ENCODE assay signal across 13 mouse cellular contexts in genomic region chr16:76242850-76243249, GRCm38 (mm10).
A peak's percentile ranks its signal among the peaks of the same experiment; 100 is the strongest.
DNase-seq lines count a peak whose midpoint lies in the region; ATAC-seq lines count a peak whose summit lies in the region.
"Had no signal": no experiment of that assay in that cellular context is flagged by ENCODE, and none has a peak within 500 bp of the region (broad histone marks: within the 10 kb centered on the region; RNA-seq: fewer than 3 reads in every experiment).

No protein-coding gene starts in this region.

- DNase-seq in testis, postnatal 14 days (ENCODE audit: low spot score): peak; percentile 12
- no peak for DNase-seq in testis, postnatal 10 days (ENCODE audit: low spot score)
- DNase-seq in cerebellum, adult 9-10 months: peak; percentile 60
- peak; percentile 68 for DNase-seq in kidney, postnatal 14 days
- no peak for DNase-seq in gastrocnemius, postnatal 36 days
- no peak for DNase-seq in midbrain, embryonic 11.5 days (ENCODE audit: low spot score, missing footprints)
- no peak for DNase-seq in yolk sac, embryonic 10.5 days (ENCODE audit: low spot score)
- DNase-seq: heart, adult 11 months had no signal

- no peak overlapping the region for H3K4me3 ChIP-seq in stomach, embryonic 16.5 days (replicated peaks; ENCODE audit: low read length)
- no peak overlapping the region for H3K4me3 ChIP-seq in midbrain, embryonic 11.5 days (ENCODE audit: low read depth, low read length)
- H3K4me3 ChIP-seq: left cerebral cortex, adult 2 months; lung, embryonic 15.5 days had no signal

- no peaks in the 10 kb centered on the region for H3K36me3 ChIP-seq in stomach, embryonic 16.5 days (ENCODE audit: control insufficient read depth, insufficient read depth, low read length)
- H3K36me3 ChIP-seq in midbrain, embryonic 11.5 days (ENCODE audit: control insufficient read depth, insufficient read depth, low read length): no peaks in the 10 kb centered on the region
- H3K36me3 ChIP-seq: lung, embryonic 15.5 days had no signal

- no peaks in the 10 kb centered on the region for H3K4me1 ChIP-seq in stomach, embryonic 16.5 days (ENCODE audit: control insufficient read depth, insufficient read depth, low read length)
- H3K4me1 ChIP-seq in midbrain, embryonic 11.5 days (ENCODE audit: control insufficient read depth, insufficient read depth, low read length): no peaks in the 10 kb centered on the region
- H3K4me1 ChIP-seq: lung, embryonic 15.5 days had no signal

- H3K27me3 ChIP-seq in stomach, embryonic 16.5 days (ENCODE audit: control insufficient read depth, insufficient read depth, low read length): no peaks in the 10 kb centered on the region
- no peaks in the 10 kb centered on the region for H3K27me3 ChIP-seq in midbrain, embryonic 11.5 days (ENCODE audit: control insufficient read depth, insufficient read depth, low read length)
- H3K27me3 ChIP-seq: CH12.LX; lung, embryonic 15.5 days had no signal

- H3K9ac ChIP-seq in stomach, embryonic 16.5 days (ENCODE audit: low read length): no peak overlapping the region
- no peak overlapping the region for H3K9ac ChIP-seq in midbrain, embryonic 11.5 days (ENCODE audit: low read length)
- H3K9ac ChIP-seq: hindbrain, embryonic 14.5 days; lung, embryonic 15.5 days had no signal

- 86% methylated on average over 2 of the region's 2 CpGs for WGBS in stomach, embryonic 16.5 days
- WGBS in midbrain, embryonic 11.5 days: 90% methylated on average over 2 of the region's 2 CpGs

- peak; percentile 56; the same call in 1 of the 2 replicates for ATAC-seq in stomach, embryonic 16.5 days (ENCODE audit: insufficient read depth, low FRiP score)
- no peak for ATAC-seq in midbrain, embryonic 11.5 days (ENCODE audit: low FRiP score)

- intact Hi-C loops in gastrocnemius, postnatal 36 days (cut with DNase I): no loop called here

- H3K4me2 ChIP-seq in stomach, embryonic 16.5 days (ENCODE audit: low read depth, low read length): no peak overlapping the region
- H3K4me2 ChIP-seq in midbrain, embryonic 11.5 days: no peak overlapping the region
- H3K4me2 ChIP-seq: hindbrain, embryonic 14.5 days; lung, embryonic 15.5 days had no signal

- no peaks in the 10 kb centered on the region for H3K9me3 ChIP-seq in stomach, embryonic 16.5 days (replicated peaks; ENCODE audit: control insufficient read depth, low read length)
- H3K9me3 ChIP-seq in midbrain, embryonic 11.5 days (ENCODE audit: control insufficient read depth, low read length): no peaks in the 10 kb centered on the region
- H3K9me3 ChIP-seq: lung, embryonic 15.5 days had no signal

- H3K27ac ChIP-seq in stomach, embryonic 16.5 days (ENCODE audit: low read length): no peak overlapping the region
- no peak overlapping the region for H3K27ac ChIP-seq in midbrain, embryonic 11.5 days (ENCODE audit: low read depth, low read length)
- H3K27ac ChIP-seq: hindbrain, embryonic 14.5 days; left cerebral cortex, adult 2 months; lung, embryonic 15.5 days had no signal

Comparison
In these comparisons a context has a peak if more than half of its experiments do, and no peak if none do; other contexts are left out.
1. DNase-seq: peak in testis, postnatal 14 days (single experiment), cerebellum, adult 9-10 months (single experiment) and kidney, postnatal 14 days (single experiment); none in testis, postnatal 10 days (single experiment), gastrocnemius, postnatal 36 days (0 of 2), midbrain, embryonic 11.5 days (single experiment) and yolk sac, embryonic 10.5 days (single experiment).